Mouse (Mus musculus) forebrain, embryonic 15.5 days (tissue): Measurements from ENCODE around the gene Ezh1. TPM values are rescaled to one million over a fixed set of nuclear protein-coding genes. Genes with fewer than 3 reads are reported as not detected.
A peak's percentile ranks its signal among the peaks of the same experiment; 100 is the strongest.

Experiments
- ATAC-seq: fragments of 200-750 bp; cut with Nextera tagmentation; replicated peaks from 2 replicates; pipeline ENCODE4 v1.8.0; 2017; ENCODE audit warnings: mild to moderate bottlenecking, moderate TSS enrichment, moderate library complexity
- H3K27ac ChIP-seq: fragments of 300-500 bp; sonication (generic); replicated peaks from 2 replicates; pipeline ENCODE4 v1.5.1; 2015; ENCODE audit warnings: mild to moderate bottlenecking, inconsistent platforms
- H3K27me3 ChIP-seq: fragments of 300-500 bp; sonication (generic); 2 replicates; pipeline ENCODE4 v1.6.1; 2015; ENCODE audit warnings: inconsistent platforms
- H3K36me3 ChIP-seq: fragments of 300-500 bp; sonication (generic); 2 replicates; pipeline ENCODE4 v1.6.1; 2015; ENCODE audit warnings: mild to moderate bottlenecking, inconsistent platforms
- H3K4me1 ChIP-seq: fragments of 300-500 bp; sonication (generic); 2 replicates; pipeline ENCODE4 v1.6.1; 2015; ENCODE audit warnings: inconsistent platforms
- H3K4me2 ChIP-seq: fragments of 300-500 bp; sonication (generic); replicated peaks from 2 replicates; pipeline ENCODE4 v1.6.1; 2015; ENCODE audit warnings: mild to moderate bottlenecking, inconsistent platforms
- H3K4me3 ChIP-seq: fragments of 300-500 bp; sonication (generic); 2 replicates; pipeline ENCODE4 v1.5.1; 2015; ENCODE audit warnings: mild to moderate bottlenecking, inconsistent platforms
- H3K9ac ChIP-seq: fragments of 300-500 bp; sonication (generic); replicated peaks from 2 replicates; pipeline ENCODE4 v1.6.1; 2015; ENCODE audit warnings: mild to moderate bottlenecking, inconsistent platforms
- H3K9me3 ChIP-seq: fragments of 300-500 bp; sonication (generic); 2 replicates; pipeline ENCODE4 v1.6.1; 2016; ENCODE audit warnings: inconsistent platforms
- WGBS: fragments of 180-500 bp; shearing (Covaris S2); methylation state at CpG from one replicate; pipeline ENCODE4 v1.1.7; 2015; ENCODE audit warnings: mixed read lengths; 5-methylcytosine and 5-hydroxymethylcytosine counted together
- polyA plus RNA-seq: library from polyadenylated mRNA; unstranded; fragments of >200 nt; fragmentation: Nextera tagmentation; extraction: Ambion mirVana; gene quantifications from 2 replicates; pipeline ENCODE4 v1.2.1, GENCODE M21; 2015

Ezh1 gene
- polyA plus RNA-seq, 1 experiment from 2014 or later: 19.6 TPM

- H3K9ac ChIP-seq: peak within 1 kb of the TSS; percentile 77
- H3K4me1 ChIP-seq: peaks cover 12% of the 10 kb centered on the region
- peak; percentile 93 for ATAC-seq
- H3K27ac ChIP-seq: peak within 1 kb of the TSS; percentile 86
- peak within 1 kb of the TSS; percentile 51 for H3K4me3 ChIP-seq
- peaks cover 7% of the 10 kb centered on the region; the same call in 1 of the 2 replicates for H3K27me3 ChIP-seq
- no peaks in the 10 kb centered on the region for H3K9me3 ChIP-seq
- H3K4me2 ChIP-seq: peak within 1 kb of the TSS; percentile 80
- WGBS: 2% methylated on average over 36 of the region's 36 CpGs
- H3K36me3 ChIP-seq: no peaks in the 10 kb centered on the region
These were observed 70.4 kb downstream of the Ezh1 start, which contains the start of gene Tubg2 for GRCm38 (mm10) chr11:101155728-101156371. Gene Tubg2, plus strand, starts transcription at chr11:101155907.

- no peak for ATAC-seq
- Histone ChIP-seq H3K36me3 (no peaks in the 10 kb centered on the region), H3K4me2 (no peak overlapping the region), H3K9ac (no peak overlapping the region), H3K4me1 (peaks cover 12% of the 10 kb centered on the region), H3K4me3 (no peak overlapping the region), H3K27me3 (peaks cover 7% of the 10 kb centered on the region; the same call in 1 of the 2 replicates), H3K9me3 (no peaks in the 10 kb centered on the region), H3K27ac (peak overlapping the region; percentile 86; the same call in 1 of the 2 replicates)
- WGBS: 78% methylated on average over 6 of the region's 6 CpGs
These were observed 71.1 kb downstream of the Ezh1 start for GRCm38 (mm10) chr11:101155151-101155550.

GRCm38 (mm10) chr11:101154648-101155047 lies 71.6 kb downstream of the Ezh1 start:
- no peak overlapping the region for H3K27ac ChIP-seq
- no peak overlapping the region for H3K4me2 ChIP-seq
- H3K9ac ChIP-seq: no peak overlapping the region
- no peak overlapping the region for H3K4me3 ChIP-seq
- H3K27me3 ChIP-seq: peaks cover 7% of the 10 kb centered on the region; the same call in 1 of the 2 replicates
- no peak for ATAC-seq
- no peaks in the 10 kb centered on the region for H3K9me3 ChIP-seq
- H3K36me3 ChIP-seq: no peaks in the 10 kb centered on the region
- H3K4me1 ChIP-seq: peaks cover 14% of the 10 kb centered on the region

DNA sequence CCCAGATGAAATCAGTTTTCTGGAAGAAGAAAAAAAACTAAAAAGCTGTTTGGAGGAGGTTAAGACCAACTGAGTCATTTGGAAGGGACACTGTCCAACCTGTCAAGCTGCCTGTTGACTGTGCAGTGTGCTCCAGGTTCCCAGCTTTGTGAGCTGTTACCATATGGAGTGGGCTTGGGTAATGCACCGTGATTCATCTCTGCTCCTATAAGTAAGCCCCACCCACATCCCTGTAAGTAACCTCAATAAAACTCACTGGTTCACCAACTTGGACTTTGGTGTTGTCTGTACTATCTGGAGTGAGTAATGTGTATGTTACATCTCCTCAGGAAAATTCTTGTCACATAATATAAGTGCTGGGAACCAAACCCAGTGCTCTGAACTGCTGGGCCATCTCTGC lies 73.4 kb downstream of the Ezh1 start:
- H3K4me3 ChIP-seq: no peak overlapping the region
- WGBS: 80% methylated on average over 1 of the region's 1 CpGs
- no peaks in the 10 kb centered on the region for H3K9me3 ChIP-seq
- H3K27me3 ChIP-seq: peaks cover 3% of the 10 kb centered on the region; the same call in 1 of the 2 replicates
- no peak overlapping the region for H3K9ac ChIP-seq
- H3K4me1 ChIP-seq: peaks cover 20% of the 10 kb centered on the region
- ATAC-seq: no peak
- no peaks in the 10 kb centered on the region for H3K36me3 ChIP-seq
- no peak overlapping the region for H3K27ac ChIP-seq
- H3K4me2 ChIP-seq: no peak overlapping the region

- 53% methylated on average over 2 of the region's 2 CpGs for WGBS
- ATAC-seq: no peak
- Histone ChIP-seq H3K36me3 (no peaks in the 10 kb centered on the region), H3K9ac (no peak overlapping the region), H3K27me3 (no peaks in the 10 kb centered on the region), H3K4me2 (no peak overlapping the region), H3K4me3 (no peak overlapping the region), H3K27ac (no peak overlapping the region), H3K9me3 (no peaks in the 10 kb centered on the region), H3K4me1 (peaks cover 22% of the 10 kb centered on the region)
These were observed 75.2 kb downstream of the Ezh1 start for GRCm38 (mm10) chr11:101151063-101151462.

- H3K27ac ChIP-seq: peak overlapping the region; percentile 29; the same call in 1 of the 2 replicates
- H3K36me3 ChIP-seq: no peaks in the 10 kb centered on the region
- no peaks in the 10 kb centered on the region for H3K9me3 ChIP-seq
- H3K27me3 ChIP-seq: no peaks in the 10 kb centered on the region
- peaks cover 16% of the 10 kb centered on the region for H3K4me1 ChIP-seq
- H3K4me3 ChIP-seq: no peak overlapping the region
- no peak overlapping the region for H3K9ac ChIP-seq
- ATAC-seq: no peak
- WGBS: 46% methylated on average over 9 of the region's 9 CpGs
- no peak overlapping the region for H3K4me2 ChIP-seq
These were observed 76.8 kb downstream of the Ezh1 start for GRCm38 (mm10) chr11:101149178-101150105.

GRCm38 (mm10) chr11:101148751-101149150 lies 77.5 kb downstream of the Ezh1 start:
- Histone ChIP-seq H3K4me3 (no peak overlapping the region), H3K9me3 (no peaks in the 10 kb centered on the region), H3K4me1 (peaks cover 20% of the 10 kb centered on the region), H3K27me3 (no peaks in the 10 kb centered on the region), H3K9ac (no peak overlapping the region), H3K4me2 (no peak overlapping the region), H3K36me3 (no peaks in the 10 kb centered on the region), H3K27ac (0 out of 2 replicates have a peak overlapping the region, but pooled peaks have one; percentile 29)
- ATAC-seq: no peak
- whole genome bisulfite sequencing: 74% methylated on average over 10 of the region's 10 CpGs

DNA sequence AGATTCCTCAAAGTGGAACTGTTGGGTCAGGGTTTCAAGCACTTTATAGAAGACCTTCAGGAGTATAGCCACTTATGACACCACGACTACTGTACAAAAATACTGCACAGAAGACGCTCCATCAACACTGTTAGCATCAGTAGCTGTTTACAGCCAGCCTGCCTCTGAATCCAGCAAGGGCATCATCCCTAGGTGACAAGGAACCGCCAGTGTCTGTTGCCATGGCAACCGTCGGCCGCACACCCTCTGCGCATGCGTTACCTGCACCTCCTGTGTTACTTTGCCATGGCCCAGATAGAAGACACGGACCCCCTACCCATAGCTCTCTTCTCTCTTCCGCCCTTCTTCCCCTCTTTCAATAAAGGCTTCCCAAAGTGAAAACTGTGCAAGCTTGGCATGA lies 79.9 kb downstream of the Ezh1 start:
- Histone ChIP-seq H3K9ac (no peak overlapping the region), H3K27me3 (no peaks in the 10 kb centered on the region), H3K9me3 (no peaks in the 10 kb centered on the region), H3K4me2 (0 out of 2 replicates have a peak overlapping the region, but pooled peaks have one; percentile 10), H3K4me1 (peaks cover 24% of the 10 kb centered on the region), H3K27ac (peak overlapping the region; percentile 54), H3K36me3 (no peaks in the 10 kb centered on the region), H3K4me3 (no peak overlapping the region)
- WGBS: 22% methylated on average over 10 of the region's 10 CpGs
- peak; percentile 57 for ATAC-seq

- Histone ChIP-seq H3K4me2 (peak overlapping the region; percentile 48), H3K27ac (peak overlapping the region; percentile 57), H3K9ac (peak overlapping the region; percentile 35), H3K4me1 (peaks cover 28% of the 10 kb centered on the region), H3K4me3 (peak overlapping the region; percentile 32), H3K27me3 (no peaks in the 10 kb centered on the region), H3K36me3 (no peaks in the 10 kb centered on the region), H3K9me3 (no peaks in the 10 kb centered on the region)
- 20% methylated on average over 18 of the region's 19 CpGs for WGBS
- peak; percentile 51; the same call in 1 of the 2 replicates for ATAC-seq
These were observed 82.7 kb downstream of the Ezh1 start for GRCm38 (mm10) chr11:101143338-101144225.

DNA sequence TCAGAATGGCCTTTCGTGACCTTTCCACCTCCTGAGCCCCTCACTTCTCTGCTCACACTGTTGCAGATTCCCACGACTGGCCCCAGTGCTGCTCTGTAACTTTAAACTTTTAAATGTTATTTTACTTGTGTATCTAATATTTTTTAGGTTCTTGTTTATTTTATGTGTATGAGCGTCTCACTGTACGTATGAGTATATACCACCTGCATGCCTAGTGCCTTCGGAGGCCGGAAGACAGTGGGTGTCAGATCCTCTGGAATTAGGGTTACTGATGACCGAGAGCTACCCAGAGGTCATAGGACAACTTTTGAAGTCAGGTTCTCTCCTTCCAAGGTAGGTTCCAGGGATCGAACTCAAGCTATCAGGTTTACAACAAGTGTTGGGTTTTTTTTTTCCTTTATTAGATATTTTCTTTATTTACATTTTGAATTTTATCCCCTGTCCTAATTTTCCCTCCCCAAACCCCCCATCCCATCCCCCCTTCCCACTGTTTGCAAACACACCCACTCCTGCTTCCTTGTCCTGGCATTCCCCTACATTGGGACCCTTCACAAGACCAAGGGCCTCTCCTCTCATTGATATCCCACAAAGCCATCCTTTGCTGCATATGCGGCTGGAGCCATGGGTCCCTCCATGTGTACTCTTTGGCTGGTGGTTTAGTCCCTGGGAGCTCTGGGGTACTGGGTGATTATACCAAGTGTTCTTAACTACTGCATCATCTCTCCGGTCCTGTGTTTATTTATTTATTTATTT lies 83.9 kb downstream of the Ezh1 start:
- H3K36me3 ChIP-seq: no peaks in the 10 kb centered on the region
- H3K9ac ChIP-seq: no peak overlapping the region
- no peaks in the 10 kb centered on the region for H3K27me3 ChIP-seq
- no peak for ATAC-seq
- WGBS: 91% methylated on average over 10 of the region's 10 CpGs
- H3K4me2 ChIP-seq: no peak overlapping the region
- H3K27ac ChIP-seq: no peak overlapping the region
- no peak overlapping the region for H3K4me3 ChIP-seq
- H3K4me1 ChIP-seq: peaks cover 29% of the 10 kb centered on the region
- H3K9me3 ChIP-seq: no peaks in the 10 kb centered on the region
